Mouse (Mus musculus) kidney, adult 2 months (tissue): Measurements from ENCODE around the gene Clspn.

Experiments used
- CTCF ChIP-seq: fragments of 200-500 bp; conservative IDR thresholded peaks from 2 replicates; pipeline ENCODE4 v1.5.1; 2011; ENCODE audit warnings: low read depth, mild to moderate bottlenecking, control low read depth, low read length, moderate library complexity, mixed read lengths; ENCODE audit not compliant: insufficient read depth, insufficient read length
- POLR2A ChIP-seq: fragments of 200-500 bp; IDR thresholded peaks from one replicate; pipeline ENCODE4 v1.6.1; 2011; ENCODE audit warnings: low read depth, low read length, control low read depth

DNA sequence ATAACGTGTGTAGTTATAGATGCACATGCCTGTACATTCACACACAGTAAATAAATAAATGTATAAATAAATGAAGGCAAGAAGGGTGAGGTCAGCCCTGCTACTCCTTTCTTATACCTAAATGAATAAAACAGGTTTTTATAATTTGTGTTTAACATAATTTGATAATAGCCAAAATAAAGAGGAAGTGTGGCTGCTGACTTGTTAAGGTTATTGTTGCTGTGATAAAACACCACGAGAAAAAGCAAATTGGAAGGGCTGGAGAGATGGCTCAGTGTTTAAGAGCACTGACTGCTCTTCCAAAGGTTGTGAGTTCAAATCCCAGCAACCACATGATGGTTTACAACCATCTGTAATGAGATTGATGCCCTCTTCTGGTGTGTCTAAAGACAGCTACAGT is 22.3 kb downstream of the Clspn start:
- TF ChIP-seq POLR2A = no peak
- no peak for TF ChIP-seq CTCF
